Mouse (Mus musculus): ENCODE measurements at regions not wholly inside any gene's neighbourhood (a gene's known extent, or its start where the extent isn't known, plus 50 kb on each side); places are given as distances from the start of the nearest gene placed in this dataset.

GRCm38 (mm10) chr17:79497629-79498028 is 114.0 kb upstream of the Rmdn2 start:
- no peaks in the 10 kb centered on the region for H3K27me3 ChIP-seq (ENCODE audit: control insufficient read depth, insufficient read depth, low read length)
- no peak overlapping the region for H3K27ac ChIP-seq (ENCODE audit: insufficient read depth, low read depth, low read length)
- no peaks in the 10 kb centered on the region for H3K36me3 ChIP-seq (ENCODE audit: control insufficient read depth, insufficient read depth, low read length)
- WGBS: 37% methylated on average over 4 of the region's 4 CpGs
- TF ChIP-seq CTCF (IDR thresholded peaks at IDR 0.05; ENCODE audit: extremely low read depth, insufficient read length, insufficient replicate concordance, low read depth, low read length) (no peak), POLR2A (IDR thresholded peaks at IDR 0.05; ENCODE audit: low read depth, low read length) (no peak)
- no peak overlapping the region for H3K4me3 ChIP-seq (ENCODE audit: low read depth, low read length)
- no peaks in the 10 kb centered on the region for H3K4me1 ChIP-seq (ENCODE audit: control insufficient read depth, insufficient read depth, insufficient read length, low read length)

GRCm38 (mm10) chr17:79498321-79498720 is 113.3 kb upstream of the Rmdn2 start:
- TF ChIP-seq CTCF (IDR thresholded peaks at IDR 0.05; ENCODE audit: extremely low read depth, insufficient read length, insufficient replicate concordance, low read depth, low read length) (no peak), POLR2A (IDR thresholded peaks at IDR 0.05; ENCODE audit: low read depth, low read length) (no peak)
- H3K36me3 ChIP-seq (ENCODE audit: control insufficient read depth, insufficient read depth, low read length): no peaks in the 10 kb centered on the region
- WGBS: 91% methylated on average over 9 of the region's 9 CpGs

GRCm38 (mm10) chr17:79501031-79501474 is 110.6 kb upstream of the Rmdn2 start:
- Histone ChIP-seq H3K27me3 (ENCODE audit: control insufficient read depth, insufficient read depth, low read length) (no peaks in the 10 kb centered on the region), H3K4me3 (ENCODE audit: low read depth, low read length) (no peak overlapping the region), H3K27ac (ENCODE audit: insufficient read depth, low read depth, low read length) (no peak overlapping the region), H3K4me1 (ENCODE audit: control insufficient read depth, insufficient read depth, insufficient read length, low read length) (no peaks in the 10 kb centered on the region), H3K36me3 (ENCODE audit: control insufficient read depth, insufficient read depth, low read length) (no peaks in the 10 kb centered on the region)
- 40% methylated on average over 1 of the region's 1 CpGs for WGBS
- TF ChIP-seq POLR2A (IDR thresholded peaks at IDR 0.05; ENCODE audit: low read depth, low read length) (no peak), CTCF (IDR thresholded peaks at IDR 0.05; ENCODE audit: extremely low read depth, insufficient read length, insufficient replicate concordance, low read depth, low read length) (no peak)

More at GRCm38 (mm10) chr17:79498321-79498720, 113.3 kb upstream of the Rmdn2 start:
- Histone ChIP-seq H3K27me3 (ENCODE audit: control insufficient read depth, insufficient read depth, low read length) (no peaks in the 10 kb centered on the region), H3K4me1 (ENCODE audit: control insufficient read depth, insufficient read depth, insufficient read length, low read length) (no peaks in the 10 kb centered on the region), H3K27ac (ENCODE audit: insufficient read depth, low read depth, low read length) (no peak overlapping the region), H3K4me3 (ENCODE audit: low read depth, low read length) (no peak overlapping the region)

- Histone ChIP-seq H3K27ac (ENCODE audit: insufficient read depth, low read depth, low read length) (no peak overlapping the region), H3K4me1 (ENCODE audit: control insufficient read depth, insufficient read depth, insufficient read length, low read length) (no peaks in the 10 kb centered on the region), H3K4me3 (ENCODE audit: low read depth, low read length) (no peak overlapping the region), H3K36me3 (ENCODE audit: control insufficient read depth, insufficient read depth, low read length) (no peaks in the 10 kb centered on the region), H3K27me3 (ENCODE audit: control insufficient read depth, insufficient read depth, low read length) (no peaks in the 10 kb centered on the region)
- 65% methylated on average over 2 of the region's 2 CpGs for WGBS
- no peak for TF ChIP-seq POLR2A (IDR thresholded peaks at IDR 0.05; ENCODE audit: low read depth, low read length)
- TF ChIP-seq CTCF (IDR thresholded peaks at IDR 0.05; ENCODE audit: extremely low read depth, insufficient read length, insufficient replicate concordance, low read depth, low read length): no peak
Measured at GRCm38 (mm10) chr17:79501926-79502325, 109.7 kb upstream of the Rmdn2 start.

- H3K4me1 ChIP-seq (ENCODE audit: control insufficient read depth, insufficient read depth, insufficient read length, low read length): no peaks in the 10 kb centered on the region
Measured at GRCm38 (mm10) chr17:79503037-79503436, 108.6 kb upstream of the Rmdn2 start.

GRCm38 (mm10) chr17:79504209-79504608 is 107.5 kb upstream of the Rmdn2 start:
- no peaks in the 10 kb centered on the region for H3K4me1 ChIP-seq (ENCODE audit: control insufficient read depth, insufficient read depth, insufficient read length, low read length)
- 86% methylated on average over 3 of the region's 3 CpGs for WGBS

More at GRCm38 (mm10) chr17:79503037-79503436, 108.6 kb upstream of the Rmdn2 start:
- Histone ChIP-seq H3K4me3 (ENCODE audit: low read depth, low read length) (no peak overlapping the region), H3K27me3 (ENCODE audit: control insufficient read depth, insufficient read depth, low read length) (no peaks in the 10 kb centered on the region), H3K36me3 (ENCODE audit: control insufficient read depth, insufficient read depth, low read length) (no peaks in the 10 kb centered on the region), H3K27ac (ENCODE audit: insufficient read depth, low read depth, low read length) (no peak overlapping the region)
- WGBS: 86% methylated on average over 2 of the region's 2 CpGs
- TF ChIP-seq CTCF (IDR thresholded peaks at IDR 0.05; ENCODE audit: extremely low read depth, insufficient read length, insufficient replicate concordance, low read depth, low read length) (no peak), POLR2A (IDR thresholded peaks at IDR 0.05; ENCODE audit: low read depth, low read length) (no peak)

GRCm38 (mm10) chr17:79505565-79505964 is 106.1 kb upstream of the Rmdn2 start:
- no peaks in the 10 kb centered on the region for H3K4me1 ChIP-seq (ENCODE audit: control insufficient read depth, insufficient read depth, insufficient read length, low read length)
- H3K27ac ChIP-seq (ENCODE audit: insufficient read depth, low read depth, low read length): no peak overlapping the region
- H3K27me3 ChIP-seq (ENCODE audit: control insufficient read depth, insufficient read depth, low read length): no peaks in the 10 kb centered on the region
- TF ChIP-seq POLR2A (IDR thresholded peaks at IDR 0.05; ENCODE audit: low read depth, low read length) (no peak), CTCF (IDR thresholded peaks at IDR 0.05; ENCODE audit: extremely low read depth, insufficient read length, insufficient replicate concordance, low read depth, low read length) (no peak)
- WGBS: 86% methylated on average over 1 of the region's 1 CpGs
- no peak overlapping the region for H3K4me3 ChIP-seq (ENCODE audit: low read depth, low read length)
- no peaks in the 10 kb centered on the region for H3K36me3 ChIP-seq (ENCODE audit: control insufficient read depth, insufficient read depth, low read length)

More at GRCm38 (mm10) chr17:79504209-79504608, 107.5 kb upstream of the Rmdn2 start:
- H3K27me3 ChIP-seq (ENCODE audit: control insufficient read depth, insufficient read depth, low read length): no peaks in the 10 kb centered on the region
- TF ChIP-seq POLR2A (IDR thresholded peaks at IDR 0.05; ENCODE audit: low read depth, low read length) (no peak), CTCF (IDR thresholded peaks at IDR 0.05; ENCODE audit: extremely low read depth, insufficient read length, insufficient replicate concordance, low read depth, low read length) (no peak)
- H3K4me3 ChIP-seq (ENCODE audit: low read depth, low read length): no peak overlapping the region
- H3K36me3 ChIP-seq (ENCODE audit: control insufficient read depth, insufficient read depth, low read length): no peaks in the 10 kb centered on the region
- H3K27ac ChIP-seq (ENCODE audit: insufficient read depth, low read depth, low read length): no peak overlapping the region

All from small intestine, adult 2 months (tissue).